Mouse (Mus musculus): ENCODE measurements around the gene Nat8f2.

Gene Nat8f2

GRCm38 (mm10) chr6:85823382-85824090 is 45.4 kb downstream of the Nat8f2 start:
- ATAC-seq (ENCODE audit: low TSS enrichment), result no peak

GRCm38 (mm10) chr6:85822286-85822685 is 46.7 kb downstream of the Nat8f2 start:
- no peak for ATAC-seq (ENCODE audit: low TSS enrichment)

GRCm38 (mm10) chr6:85820837-85821236 is 48.1 kb downstream of the Nat8f2 start, which contains the start of the genes Nat8f6 and Nat8f5:
Gene Nat8f6 (minus strand): TSS chr6:85820954.
Gene Nat8f5 (minus strand): TSS chr6:85820972.
- no peak for ATAC-seq (ENCODE audit: low TSS enrichment)

GRCm38 (mm10) chr6:85818338-85818737 is 50.6 kb downstream of the Nat8f2 start:
- no peak for ATAC-seq (ENCODE audit: low TSS enrichment)

All from frontal cortex, adult (tissue).